Mouse (Mus musculus) liver, adult 2 months (tissue): ENCODE data around the gene Hspb6. TPM values are rescaled to one million over a fixed set of nuclear protein-coding genes. Genes with fewer than 3 reads are reported as not detected.

ENCODE experiments used
- DNase-seq: peaks from one replicate; pipeline ENCODE4 v3.0.0-alpha.2; 2011; ENCODE audit warnings: low read depth, low spot score; ENCODE audit errors: extremely low read depth
- H3K27ac ChIP-seq: fragments of 200-500 bp; replicated peaks from 2 replicates; pipeline ENCODE4 v1.5.1; 2012; ENCODE audit warnings: low read depth, mild to moderate bottlenecking, control low read depth, inconsistent platforms, low read length; ENCODE audit not compliant: insufficient read depth
- H3K27me3 ChIP-seq: fragments of 200-500 bp; 2 replicates; pipeline ENCODE4 v1.6.1; 2012; ENCODE audit warnings: mild to moderate bottlenecking, moderate library complexity, low read length, inconsistent platforms; ENCODE audit not compliant: control insufficient read depth, insufficient read depth
- H3K36me3 ChIP-seq: fragments of 200-500 bp; 2 replicates; pipeline ENCODE4 v1.6.1; 2012; ENCODE audit warnings: low read length, inconsistent platforms; ENCODE audit not compliant: control insufficient read depth, insufficient read depth
- H3K4me1 ChIP-seq: fragments of 200-500 bp; 2 replicates; pipeline ENCODE4 v1.6.1; 2011; ENCODE audit warnings: low read length; ENCODE audit not compliant: control insufficient read depth, insufficient read depth
- H3K4me3 ChIP-seq: fragments of 200-500 bp; 2 replicates; pipeline ENCODE4 v1.5.1; 2011; ENCODE audit warnings: low read depth, mild to moderate bottlenecking, control low read depth, low read length, moderate library complexity; ENCODE audit not compliant: insufficient read depth
- H3K79me2 ChIP-seq: fragments of 200-500 bp; 2 replicates; pipeline ENCODE4 v1.6.1; 2012; ENCODE audit warnings: inconsistent platforms, mild to moderate bottlenecking, low read length, moderate library complexity; ENCODE audit not compliant: control insufficient read depth, insufficient read depth
- H3K9ac ChIP-seq: fragments of 200-500 bp; 2 replicates; pipeline ENCODE4 v1.6.1; 2012; ENCODE audit warnings: low read depth, mild to moderate bottlenecking, control low read depth, inconsistent platforms, low read length
- CTCF ChIP-seq: fragments of 200-500 bp; IDR thresholded peaks from 2 replicates; pipeline ENCODE4 v1.5.1; 2011; ENCODE audit warnings: low read depth, low read length, control low read depth
- POLR2A ChIP-seq: fragments of 200-500 bp; IDR thresholded peaks from 2 replicates; pipeline ENCODE4 v1.6.1; 2011; ENCODE audit warnings: low read length, control low read depth; ENCODE audit not compliant: insufficient read depth; ENCODE audit errors: extremely low read depth
- WGBS: fragments of 180-500 bp; shearing (Covaris S2); methylation state at CpG from one replicate; pipeline ENCODE4 v1.1.7; 2018; 5-methylcytosine and 5-hydroxymethylcytosine counted together
- polyA plus RNA-seq: library from polyadenylated mRNA; depleted of rRNA; stranded (reverse); fragments of >200 nt; gene quantifications from 2 replicates; pipeline ENCODE4 v1.2.3, GENCODE M21; 2012
- total RNA-seq: library from RNA; depleted of rRNA; stranded (reverse); fragments of >200 nt; gene quantifications from 2 replicates; pipeline ENCODE4 v1.2.3, GENCODE M21; 2014

Gene Hspb6
- total and polyA plus RNA-seq, 2 experiments: 2.5 to 29.2 TPM

GRCm38 (mm10) chr7:30584339-30584738, 32.4 kb downstream of the Hspb6 start:
- no peak overlapping the region for H3K4me3 ChIP-seq
- H3K4me1 ChIP-seq: peaks cover 2% of the 10 kb centered on the region; the same call in 1 of the 2 replicates
- peaks cover 21% of the 10 kb centered on the region for H3K36me3 ChIP-seq
- WGBS: 95% methylated on average over 10 of the region's 10 CpGs
- H3K9ac ChIP-seq: no peak overlapping the region
- H3K79me2 ChIP-seq: peaks cover 28% of the 10 kb centered on the region
- H3K27me3 ChIP-seq: no peaks in the 10 kb centered on the region
- no peak for DNase-seq
- H3K27ac ChIP-seq: no peak overlapping the region
- no peak for TF ChIP-seq POLR2A
- TF ChIP-seq CTCF: no peak

GRCm38 (mm10) chr7:30585170-30585569, 33.2 kb downstream of the Hspb6 start:
- Histone ChIP-seq H3K4me1 (peaks cover 2% of the 10 kb centered on the region; the same call in 1 of the 2 replicates), H3K27me3 (no peaks in the 10 kb centered on the region), H3K4me3 (no peak overlapping the region), H3K79me2 (peaks cover 28% of the 10 kb centered on the region), H3K9ac (no peak overlapping the region), H3K36me3 (peaks cover 14% of the 10 kb centered on the region), H3K27ac (no peak overlapping the region)
- WGBS: 97% methylated on average over 7 of the region's 7 CpGs
- TF ChIP-seq CTCF (no peak), POLR2A (no peak)
- DNase-seq: no peak

- Histone ChIP-seq H3K9ac (no peak overlapping the region), H3K4me3 (no peak overlapping the region), H3K27me3 (no peaks in the 10 kb centered on the region), H3K27ac (no peak overlapping the region), H3K4me1 (peaks cover 7% of the 10 kb centered on the region; the same call in 1 of the 2 replicates), H3K36me3 (peaks cover 8% of the 10 kb centered on the region), H3K79me2 (peaks cover 25% of the 10 kb centered on the region)
- 89% methylated on average over 28 of the region's 28 CpGs for WGBS
- no peak for DNase-seq
- TF ChIP-seq POLR2A (no peak), CTCF (no peak)
These were observed 34.6 kb downstream of the Hspb6 start for GRCm38 (mm10) chr7:30586455-30587020.

- DNase-seq: peak; percentile 38
- 0% methylated on average over 63 of the region's 67 CpGs for WGBS
- H3K36me3 ChIP-seq: no peaks in the 10 kb centered on the region; the same call in 1 of the 2 replicates
- H3K27me3 ChIP-seq: no peaks in the 10 kb centered on the region
- peak overlapping the region; percentile 90 for H3K27ac ChIP-seq
- H3K4me3 ChIP-seq: peak overlapping the region; percentile 93
- TF ChIP-seq CTCF: no peak
- TF ChIP-seq POLR2A: no peak
- peak overlapping the region; percentile 99 for H3K9ac ChIP-seq
- H3K79me2 ChIP-seq: peaks cover 23% of the 10 kb centered on the region
- H3K4me1 ChIP-seq: peaks cover 7% of the 10 kb centered on the region; the same call in 1 of the 2 replicates
These were observed 36.1 kb downstream of the Hspb6 start for GRCm38 (mm10) chr7:30587842-30588667.

- WGBS: 1% methylated on average over 58 of the region's 68 CpGs
- peak within 1 kb of the TSS; percentile 91 for H3K27ac ChIP-seq
- DNase-seq: peak; percentile 98
- peak within 1 kb of the TSS; percentile 99 for H3K9ac ChIP-seq
- H3K4me1 ChIP-seq: peaks cover 7% of the 10 kb centered on the region; the same call in 1 of the 2 replicates
- H3K36me3 ChIP-seq: no peaks in the 10 kb centered on the region
- H3K79me2 ChIP-seq: peaks cover 21% of the 10 kb centered on the region
- H3K4me3 ChIP-seq: peak within 1 kb of the TSS; percentile 93
- H3K27me3 ChIP-seq: no peaks in the 10 kb centered on the region
- TF ChIP-seq CTCF: no peak
- TF ChIP-seq POLR2A: peak; percentile 79
These were observed 36.9 kb downstream of the Hspb6 start, which contains the start of gene Kmt2b for GRCm38 (mm10) chr7:30588676-30589434. Gene Kmt2b, minus strand, starts transcription at chr7:30588726.
